Mouse (Mus musculus) stomach, postnatal 0 days (tissue): ENCODE results near the gene Tpra1.

Experiments used
- CTCF ChIP-seq: IDR thresholded peaks from 2 replicates; pipeline ENCODE4 v1.5.1; 2016; ENCODE audit warnings: antibody characterized with exemption, low read depth, mild to moderate bottlenecking, moderate library complexity
- EP300 ChIP-seq: optimal IDR thresholded peaks from 2 replicates; pipeline ENCODE3; 2016; ENCODE audit warnings: antibody characterized with exemption

DNA sequence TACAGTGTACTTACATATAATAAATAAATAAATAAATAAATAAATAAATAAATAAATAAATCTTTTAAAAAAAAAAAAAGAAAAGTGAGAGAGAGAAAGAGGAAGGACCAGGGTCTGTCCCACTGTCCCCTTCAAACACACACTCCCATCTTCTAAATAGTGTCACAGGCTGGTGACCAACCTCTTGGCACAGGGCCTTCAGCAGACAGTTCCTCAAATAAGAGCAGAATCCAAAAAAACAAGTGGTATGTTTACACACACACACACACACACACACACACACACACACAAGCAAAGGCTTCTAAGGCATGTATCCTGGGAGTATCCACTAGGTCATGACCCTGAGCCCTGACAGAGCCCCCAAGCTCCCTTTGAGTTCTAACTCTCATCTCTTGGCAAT, 45.7 kb downstream of the Tpra1 start:
- TF ChIP-seq CTCF = no peak
- TF ChIP-seq EP300 = no peak
